12 mouse cellular contexts compared by ENCODE assay signal in genomic region chr3:69181531-69181930, GRCm38 (mm10).
"Had no signal": no experiment of that assay in that cellular context is flagged by ENCODE, and none has a peak within 500 bp of the region (broad histone marks: within the 10 kb centered on the region; RNA-seq: fewer than 3 reads in every experiment).

No protein-coding gene starts in this region.

- DNase-seq: retina, postnatal 1 day; right cerebral cortex, adult 18-20 months; right cerebral cortex, postnatal 14 days; right cerebral cortex, postnatal 25 days; right cerebral cortex, postnatal 4 days; spleen, adult 18-20 months; thymus, adult 18-20 months; thymus, adult 2 months; thymus, postnatal 14 days; thymus, postnatal 25 days; thymus, postnatal 36 days; thymus, postnatal 4 days had no signal
